Mouse (Mus musculus): ENCODE data around the gene Odc1. TPM values are rescaled to one million over a fixed set of nuclear protein-coding genes. Genes with fewer than 3 reads are reported as not detected.

Gene Odc1
- polyA plus RNA-seq, 1 experiment from 2014 or later = 267 TPM

DNA sequence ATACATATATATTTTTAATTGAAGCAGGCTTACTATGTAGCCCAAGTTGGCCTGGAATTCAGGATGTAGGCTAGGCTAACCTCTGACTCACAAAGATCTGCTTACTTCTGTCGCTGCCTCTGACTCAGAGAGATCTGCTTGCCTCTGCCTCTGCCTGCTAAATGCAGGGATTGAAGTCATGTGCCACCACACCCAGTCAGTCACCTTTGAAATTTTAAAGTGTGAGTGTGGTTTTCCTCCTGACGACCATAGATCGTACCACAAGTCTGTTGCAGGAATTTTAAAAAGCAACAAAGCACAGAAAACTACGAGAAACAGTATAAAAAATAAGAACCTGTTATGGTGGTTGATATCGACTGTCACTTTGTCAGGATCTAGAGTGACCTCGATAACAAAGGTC, 33.6 kb upstream of the Odc1 start:
- H3K4me3 ChIP-seq (ENCODE audit: low read depth, low read length) = no peak overlapping the region
- H3K27ac ChIP-seq (ENCODE audit: low read depth, low read length) = no peak overlapping the region
- ATAC-seq (ENCODE audit: low FRiP score) = no peak
- H3K9ac ChIP-seq (ENCODE audit: low read depth, low read length) = no peak overlapping the region
- no peak for DNase-seq (ENCODE audit: low spot score)
- H3K36me3 ChIP-seq (ENCODE audit: control insufficient read depth, insufficient read depth, low read length) = no peaks in the 10 kb centered on the region
- 91% methylated on average over 6 of the region's 6 CpGs for WGBS
- no peaks in the 10 kb centered on the region for H3K4me1 ChIP-seq (replicated peaks; ENCODE audit: control insufficient read depth, insufficient read depth, low read length)
- H3K9me3 ChIP-seq (ENCODE audit: control insufficient read depth, low read length) = no peaks in the 10 kb centered on the region
- H3K27me3 ChIP-seq (ENCODE audit: control insufficient read depth, insufficient read depth, low read length) = no peaks in the 10 kb centered on the region
- H3K4me2 ChIP-seq (replicated peaks; ENCODE audit: low read depth, low read length) = no peak overlapping the region

DNA sequence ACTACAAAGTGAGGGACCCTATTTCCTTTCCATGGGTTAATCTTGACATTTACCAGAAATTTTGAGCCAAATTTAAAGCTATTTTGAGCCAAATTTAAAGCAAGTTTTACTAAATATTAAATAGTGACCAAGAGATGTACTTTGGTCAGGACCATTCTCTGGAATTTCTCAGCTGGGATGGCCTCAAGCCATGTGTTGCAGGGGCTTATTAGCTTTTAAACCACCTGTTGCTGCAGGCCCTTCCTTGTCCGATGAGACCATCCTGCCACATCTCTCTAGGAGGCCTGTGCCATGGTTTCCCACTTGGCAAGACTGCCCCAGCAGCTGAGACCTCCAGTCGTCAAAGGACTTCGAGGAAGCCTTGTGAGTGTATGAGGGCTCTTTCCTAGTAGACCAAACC, 15.4 kb upstream of the Odc1 start:
- no peak overlapping the region for H3K27ac ChIP-seq (ENCODE audit: low read depth, low read length)
- ATAC-seq (ENCODE audit: low FRiP score) = no peak
- WGBS = 84% methylated on average over 3 of the region's 3 CpGs

DNA sequence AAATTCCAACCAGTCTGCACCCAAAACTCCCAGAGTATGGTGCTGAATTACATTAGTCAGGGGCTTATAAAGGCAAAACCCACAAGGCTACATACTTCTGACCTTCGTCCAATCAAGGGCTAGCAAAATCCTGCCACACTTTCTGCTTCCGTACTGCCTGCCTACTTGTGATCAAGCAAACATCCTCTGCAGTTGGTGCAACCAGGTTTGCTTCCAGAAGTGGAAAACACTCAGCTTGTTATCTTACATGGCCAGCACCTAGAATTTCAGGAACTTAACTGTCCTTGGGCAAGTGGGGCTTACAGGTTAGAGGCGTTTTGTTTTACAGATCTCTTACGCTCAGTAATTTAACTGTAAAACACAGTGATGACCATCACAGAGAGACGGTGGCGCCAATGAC, 14.9 kb upstream of the Odc1 start:
- no peak for DNase-seq (ENCODE audit: low spot score)
- Histone ChIP-seq H3K4me3 (ENCODE audit: low read depth, low read length) (no peak overlapping the region), H3K9ac (ENCODE audit: low read depth, low read length) (no peak overlapping the region), H3K27me3 (ENCODE audit: control insufficient read depth, insufficient read depth, low read length) (no peaks in the 10 kb centered on the region), H3K27ac (ENCODE audit: low read depth, low read length) (no peak overlapping the region), H3K36me3 (ENCODE audit: control insufficient read depth, insufficient read depth, low read length) (no peaks in the 10 kb centered on the region), H3K9me3 (ENCODE audit: control insufficient read depth, low read length) (no peaks in the 10 kb centered on the region), H3K4me1 (replicated peaks; ENCODE audit: control insufficient read depth, insufficient read depth, low read length) (no peaks in the 10 kb centered on the region), H3K4me2 (replicated peaks; ENCODE audit: low read depth, low read length) (no peak overlapping the region)
- 90% methylated on average over 6 of the region's 6 CpGs for WGBS
- ATAC-seq (ENCODE audit: low FRiP score) = no peak

More for the DNA sequence above, 15.4 kb upstream of the Odc1 start:
- H3K9ac ChIP-seq (ENCODE audit: low read depth, low read length) = no peak overlapping the region
- H3K4me2 ChIP-seq (replicated peaks; ENCODE audit: low read depth, low read length) = no peak overlapping the region
- no peaks in the 10 kb centered on the region for H3K27me3 ChIP-seq (ENCODE audit: control insufficient read depth, insufficient read depth, low read length)
- H3K9me3 ChIP-seq (ENCODE audit: control insufficient read depth, low read length) = no peaks in the 10 kb centered on the region
- H3K4me3 ChIP-seq (ENCODE audit: low read depth, low read length) = no peak overlapping the region
- no peaks in the 10 kb centered on the region for H3K4me1 ChIP-seq (replicated peaks; ENCODE audit: control insufficient read depth, insufficient read depth, low read length)
- no peaks in the 10 kb centered on the region for H3K36me3 ChIP-seq (ENCODE audit: control insufficient read depth, insufficient read depth, low read length)
- DNase-seq (ENCODE audit: low spot score) = no peak

DNA sequence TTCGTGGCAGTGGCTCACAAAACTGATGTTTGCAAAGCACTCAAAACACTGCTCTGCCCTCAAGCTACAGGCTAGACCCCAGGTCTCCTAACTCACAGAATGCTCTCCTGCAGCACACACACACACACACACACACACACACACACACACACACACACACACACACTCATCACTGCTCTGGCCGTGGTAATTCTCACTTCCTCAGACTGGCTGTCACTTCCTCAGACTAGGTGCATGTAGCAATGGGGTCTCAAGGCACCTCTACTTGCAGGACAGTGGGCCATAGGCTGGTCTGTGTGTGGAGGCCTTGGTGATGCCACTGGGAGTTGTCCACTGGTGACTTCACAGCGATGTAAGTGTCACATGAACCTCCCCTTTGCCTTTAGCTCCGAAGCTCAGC, 13.8 kb upstream of the Odc1 start:
- no peak overlapping the region for H3K4me3 ChIP-seq (ENCODE audit: low read depth, low read length)
- H3K4me1 ChIP-seq (replicated peaks; ENCODE audit: control insufficient read depth, insufficient read depth, low read length) = no peaks in the 10 kb centered on the region
- ATAC-seq (ENCODE audit: low FRiP score) (no peak), DNase-seq (ENCODE audit: low spot score) (no peak)
- H3K27ac ChIP-seq (ENCODE audit: low read depth, low read length) = no peak overlapping the region
- H3K9ac ChIP-seq (ENCODE audit: low read depth, low read length) = no peak overlapping the region
- H3K4me2 ChIP-seq (replicated peaks; ENCODE audit: low read depth, low read length) = no peak overlapping the region
- no peaks in the 10 kb centered on the region for H3K27me3 ChIP-seq (ENCODE audit: control insufficient read depth, insufficient read depth, low read length)
- H3K9me3 ChIP-seq (ENCODE audit: control insufficient read depth, low read length) = no peaks in the 10 kb centered on the region
- no peaks in the 10 kb centered on the region for H3K36me3 ChIP-seq (ENCODE audit: control insufficient read depth, insufficient read depth, low read length)
- 84% methylated on average over 4 of the region's 4 CpGs for WGBS

DNA sequence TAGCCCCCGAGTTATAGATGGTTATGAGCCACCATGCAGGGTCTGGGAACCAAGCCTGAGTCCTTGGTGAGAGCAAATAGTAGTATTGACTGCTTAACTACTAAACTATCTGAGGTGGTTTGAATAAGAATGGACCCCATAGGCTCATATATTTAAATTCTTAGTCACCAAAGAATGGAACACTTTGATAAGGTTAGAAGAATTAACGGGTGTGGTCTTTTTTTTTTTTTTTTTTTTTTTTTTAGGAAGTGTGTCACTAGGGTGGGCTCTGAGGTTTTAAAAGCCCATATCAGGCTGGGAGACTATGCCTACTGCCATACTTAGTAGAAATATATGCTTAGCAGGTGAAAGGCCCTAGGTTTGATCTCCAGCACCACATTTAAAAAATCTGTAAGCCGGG, 8.4 kb upstream of the Odc1 start:
- 87% methylated on average over 3 of the region's 3 CpGs for WGBS
- ATAC-seq (ENCODE audit: low FRiP score) (no peak), DNase-seq (ENCODE audit: low spot score) (no peak)
- Histone ChIP-seq H3K27me3 (ENCODE audit: control insufficient read depth, insufficient read depth, low read length) (no peaks in the 10 kb centered on the region), H3K4me2 (replicated peaks; ENCODE audit: low read depth, low read length) (no peak overlapping the region), H3K4me3 (ENCODE audit: low read depth, low read length) (no peak overlapping the region), H3K9ac (ENCODE audit: low read depth, low read length) (no peak overlapping the region), H3K36me3 (ENCODE audit: control insufficient read depth, insufficient read depth, low read length) (no peaks in the 10 kb centered on the region), H3K27ac (ENCODE audit: low read depth, low read length) (no peak overlapping the region), H3K9me3 (ENCODE audit: control insufficient read depth, low read length) (no peaks in the 10 kb centered on the region), H3K4me1 (replicated peaks; ENCODE audit: control insufficient read depth, insufficient read depth, low read length) (no peaks in the 10 kb centered on the region)

DNA sequence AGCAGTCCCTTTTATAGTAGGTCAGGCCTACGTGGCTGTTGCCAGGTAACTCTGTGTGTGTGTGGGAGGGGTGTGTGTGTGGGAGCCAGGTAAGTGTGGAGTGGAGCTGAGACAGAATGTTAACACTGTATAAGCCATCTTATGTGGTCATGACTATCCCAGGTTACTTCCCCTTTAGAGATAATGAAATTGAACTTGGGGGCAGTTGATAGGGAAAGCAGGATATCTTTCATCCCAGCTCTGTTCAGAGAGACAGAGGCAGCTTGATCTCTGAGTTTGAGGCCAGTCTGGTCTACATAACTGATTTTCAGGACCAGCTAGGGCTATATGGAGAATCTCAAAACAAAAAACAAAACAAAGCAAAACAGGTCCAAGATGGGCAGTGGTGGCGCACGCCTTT, 7.4 kb upstream of the Odc1 start:
- Histone ChIP-seq H3K27ac (ENCODE audit: low read depth, low read length) (no peak overlapping the region), H3K4me3 (ENCODE audit: low read depth, low read length) (no peak overlapping the region), H3K9ac (ENCODE audit: low read depth, low read length) (no peak overlapping the region), H3K4me2 (replicated peaks; ENCODE audit: low read depth, low read length) (no peak overlapping the region), H3K9me3 (ENCODE audit: control insufficient read depth, low read length) (no peaks in the 10 kb centered on the region), H3K27me3 (ENCODE audit: control insufficient read depth, insufficient read depth, low read length) (no peaks in the 10 kb centered on the region), H3K4me1 (replicated peaks; ENCODE audit: control insufficient read depth, insufficient read depth, low read length) (no peaks in the 10 kb centered on the region), H3K36me3 (ENCODE audit: control insufficient read depth, insufficient read depth, low read length) (no peaks in the 10 kb centered on the region)
- DNase-seq (ENCODE audit: low spot score) = no peak
- 81% methylated on average over 3 of the region's 3 CpGs for WGBS
- ATAC-seq (ENCODE audit: low FRiP score) = no peak

DNA sequence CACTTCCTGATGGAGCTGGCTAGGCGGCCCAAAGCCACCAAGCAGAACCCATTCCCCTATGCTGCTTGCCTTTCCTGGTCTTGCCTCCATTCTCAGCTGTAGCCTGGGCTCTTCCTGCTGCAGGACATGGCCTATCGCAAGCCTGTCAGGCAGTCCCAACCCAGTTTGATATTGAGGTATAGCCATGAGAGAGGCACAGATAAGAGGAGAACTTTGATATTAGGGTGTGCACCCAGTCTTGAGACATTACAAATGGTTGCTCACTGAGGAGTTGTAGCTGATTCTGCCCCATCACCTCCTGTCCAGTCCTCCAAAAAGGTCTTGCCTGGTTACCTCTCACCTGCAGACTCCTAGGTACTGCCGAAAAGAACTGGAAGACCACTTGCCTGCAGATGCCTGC, 6.5 kb upstream of the Odc1 start:
- Histone ChIP-seq H3K9me3 (ENCODE audit: control insufficient read depth, low read length) (no peaks in the 10 kb centered on the region), H3K27me3 (ENCODE audit: control insufficient read depth, insufficient read depth, low read length) (no peaks in the 10 kb centered on the region), H3K9ac (ENCODE audit: low read depth, low read length) (no peak overlapping the region), H3K4me2 (replicated peaks; ENCODE audit: low read depth, low read length) (no peak overlapping the region), H3K36me3 (ENCODE audit: control insufficient read depth, insufficient read depth, low read length) (no peaks in the 10 kb centered on the region), H3K27ac (ENCODE audit: low read depth, low read length) (no peak overlapping the region), H3K4me3 (ENCODE audit: low read depth, low read length) (no peak overlapping the region), H3K4me1 (replicated peaks; ENCODE audit: control insufficient read depth, insufficient read depth, low read length) (no peaks in the 10 kb centered on the region)
- no peak for DNase-seq (ENCODE audit: low spot score)
- ATAC-seq (ENCODE audit: low FRiP score) = no peak
- 90% methylated on average over 3 of the region's 3 CpGs for WGBS

DNA sequence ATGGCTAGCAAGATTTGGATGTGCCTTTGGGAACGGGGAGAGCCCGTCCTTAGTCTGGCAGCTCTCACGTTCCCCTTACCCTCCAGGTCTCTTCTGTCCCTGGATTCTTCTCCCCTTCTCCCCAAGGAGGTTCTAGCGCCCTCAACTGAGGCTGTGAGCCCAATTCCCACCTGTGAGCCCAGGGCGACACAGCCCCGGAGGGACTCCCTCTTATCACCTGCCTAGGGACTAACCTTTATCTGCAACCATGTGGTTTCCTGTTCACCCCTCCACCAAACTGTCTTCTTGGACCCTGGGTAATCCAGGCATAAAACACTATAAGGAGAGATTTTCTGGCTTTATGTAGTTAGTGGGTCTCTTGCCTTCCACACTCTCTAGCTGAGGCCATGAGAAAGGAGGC, 5.6 kb upstream of the Odc1 start:
- no peaks in the 10 kb centered on the region for H3K36me3 ChIP-seq (ENCODE audit: control insufficient read depth, insufficient read depth, low read length)
- H3K4me2 ChIP-seq (replicated peaks; ENCODE audit: low read depth, low read length) = no peak overlapping the region
- no peak overlapping the region for H3K4me3 ChIP-seq (ENCODE audit: low read depth, low read length)
- no peaks in the 10 kb centered on the region for H3K9me3 ChIP-seq (ENCODE audit: control insufficient read depth, low read length)
- WGBS = 58% methylated on average over 6 of the region's 6 CpGs
- H3K9ac ChIP-seq (ENCODE audit: low read depth, low read length) = no peak overlapping the region
- no peaks in the 10 kb centered on the region for H3K27me3 ChIP-seq (ENCODE audit: control insufficient read depth, insufficient read depth, low read length)
- DNase-seq (ENCODE audit: low spot score) = no peak
- ATAC-seq (ENCODE audit: low FRiP score) = no peak
- no peak overlapping the region for H3K27ac ChIP-seq (ENCODE audit: low read depth, low read length)
- H3K4me1 ChIP-seq (replicated peaks; ENCODE audit: control insufficient read depth, insufficient read depth, low read length) = no peaks in the 10 kb centered on the region

DNA sequence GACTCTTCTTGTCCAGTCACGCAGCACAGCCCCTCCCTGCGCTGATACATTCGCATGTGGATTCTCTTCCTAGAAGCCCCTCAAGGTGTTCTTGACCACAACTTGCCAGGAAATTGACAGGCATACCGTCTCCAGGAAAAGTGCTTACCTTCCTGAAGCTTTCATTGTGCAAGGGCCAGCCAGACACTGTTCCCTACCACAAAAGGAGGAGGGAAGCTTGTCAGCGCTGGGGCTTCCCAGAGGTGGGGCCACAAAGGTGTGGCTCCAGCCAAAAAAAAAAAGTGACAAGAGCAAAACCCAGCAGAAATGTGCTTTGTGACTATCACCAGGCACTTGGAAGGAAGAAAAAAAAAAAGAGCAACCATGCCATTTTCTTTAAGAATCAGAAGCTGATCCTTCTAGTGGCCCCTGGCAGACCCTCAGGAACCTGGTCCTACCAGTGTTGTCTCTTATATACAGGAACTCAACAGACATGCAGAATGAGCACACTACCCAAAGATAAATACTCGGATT, 4.5 kb upstream of the Odc1 start:
- Histone ChIP-seq H3K4me1 (replicated peaks; ENCODE audit: control insufficient read depth, insufficient read depth, low read length) (no peaks in the 10 kb centered on the region), H3K27me3 (ENCODE audit: control insufficient read depth, insufficient read depth, low read length) (no peaks in the 10 kb centered on the region), H3K4me2 (replicated peaks; ENCODE audit: low read depth, low read length) (no peak overlapping the region), H3K27ac (ENCODE audit: low read depth, low read length) (no peak overlapping the region), H3K9me3 (ENCODE audit: control insufficient read depth, low read length) (no peaks in the 10 kb centered on the region), H3K36me3 (ENCODE audit: control insufficient read depth, insufficient read depth, low read length) (no peaks in the 10 kb centered on the region), H3K9ac (ENCODE audit: low read depth, low read length) (no peak overlapping the region), H3K4me3 (ENCODE audit: low read depth, low read length) (no peak overlapping the region)
- ATAC-seq (ENCODE audit: low FRiP score) (no peak), DNase-seq (ENCODE audit: low spot score) (no peak)
- 81% methylated on average over 6 of the region's 6 CpGs for WGBS

All from hindbrain, embryonic 11.5 days (tissue).